Mouse (Mus musculus): Measurements from ENCODE around the gene Nanp.

Gene Nanp

GRCm38 (mm10) chr2:151039232-151039695, at the start of gene Nanp, which contains the start of gene Ninl:
Gene Nanp, minus strand, starts transcription at chr2:151039398.
Gene Ninl, minus strand, starts transcription at chr2:151039382.
- peak; percentile 97 for DNase-seq

GRCm38 (mm10) chr2:151056637-151057036, 17.4 kb upstream of the Nanp start:
- DNase-seq, result no peak

GRCm38 (mm10) chr2:151040411-151040810, 1.2 kb upstream of the Nanp start:
- no peak for DNase-seq

- DNase-seq, result peak; percentile 6
Observed at GRCm38 (mm10) chr2:151039726-151040125, 528 bp upstream of the Nanp start.

- DNase-seq, result no peak
Observed at GRCm38 (mm10) chr2:151038811-151039222, 381 bp downstream of the Nanp start.

- DNase-seq, result no peak
Observed at GRCm38 (mm10) chr2:151037876-151038552, 1.2 kb downstream of the Nanp start.

- no peak for DNase-seq
Observed at GRCm38 (mm10) chr2:151037292-151037691, 1.9 kb downstream of the Nanp start.

GRCm38 (mm10) chr2:151036721-151037120, 2.5 kb downstream of the Nanp start:
- DNase-seq, result no peak

GRCm38 (mm10) chr2:151034435-151034834, 4.8 kb downstream of the Nanp start:
- no peak for DNase-seq

GRCm38 (mm10) chr2:151021158-151021557, 18.0 kb downstream of the Nanp start:
- DNase-seq, result no peak

GRCm38 (mm10) chr2:151015316-151015715, 23.9 kb downstream of the Nanp start:
- DNase-seq, result no peak

- no peak for DNase-seq
Observed at GRCm38 (mm10) chr2:151011273-151011672, 27.9 kb downstream of the Nanp start.

- no peak for DNase-seq
Observed at GRCm38 (mm10) chr2:151009515-151010085, 29.6 kb downstream of the Nanp start.

- DNase-seq, result peak; percentile 76
Observed at GRCm38 (mm10) chr2:151008939-151009509, 30.2 kb downstream of the Nanp start.

- DNase-seq, result no peak
Observed at GRCm38 (mm10) chr2:151008517-151008932, 30.7 kb downstream of the Nanp start.

GRCm38 (mm10) chr2:151008006-151008405, 31.2 kb downstream of the Nanp start:
- no peak for DNase-seq

- DNase-seq, result peak; percentile 32
Observed at GRCm38 (mm10) chr2:151006281-151006945, 32.8 kb downstream of the Nanp start.

GRCm38 (mm10) chr2:151004390-151004789, 34.8 kb downstream of the Nanp start:
- DNase-seq, result no peak

- DNase-seq, result no peak
Observed at GRCm38 (mm10) chr2:151003796-151004195, 35.4 kb downstream of the Nanp start.

GRCm38 (mm10) chr2:151001619-151002175, 37.5 kb downstream of the Nanp start:
- DNase-seq, result no peak

GRCm38 (mm10) chr2:151000402-151001178, 38.6 kb downstream of the Nanp start:
- DNase-seq, result peak; percentile 72

- DNase-seq, result no peak
Observed at GRCm38 (mm10) chr2:150999021-150999420, 40.2 kb downstream of the Nanp start.
